Mouse (Mus musculus): ENCODE data around the gene Ankrd55.

DNA sequence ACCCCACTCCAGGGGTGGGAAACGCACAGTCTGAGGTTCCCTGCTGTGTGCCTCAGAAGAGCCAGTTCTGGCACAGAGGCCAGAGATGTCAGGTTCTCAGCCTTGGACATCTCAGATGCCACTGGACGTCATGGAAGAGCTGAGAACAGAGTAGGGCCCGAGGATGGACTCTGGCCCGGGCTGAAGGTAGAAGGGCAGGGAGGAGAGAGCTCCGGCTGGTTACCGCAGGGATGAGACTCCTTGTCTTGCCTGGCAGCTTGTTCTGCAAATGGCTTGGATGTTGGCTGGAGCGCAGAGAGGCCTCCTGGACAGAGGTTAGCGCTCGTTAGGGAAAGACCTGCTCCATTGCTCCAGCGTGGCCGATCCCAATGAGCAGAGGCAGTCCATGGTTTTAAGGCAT lies 57.8 kb downstream of the Ankrd55 start:
- no peak for TF ChIP-seq JUND (IDR thresholded peaks at IDR 0.05; ENCODE audit: low read depth, low read length)
- no peak for TF ChIP-seq RAD21 (IDR thresholded peaks at IDR 0.05; ENCODE audit: low read depth, low read length)
- TF ChIP-seq GABPA (IDR thresholded peaks at IDR 0.05; ENCODE audit: low read depth, low read length) = no peak
- no peak for TF ChIP-seq CHD2 (IDR thresholded peaks at IDR 0.05; ENCODE audit: low read length)
- no peak for TF ChIP-seq CTCF (IDR thresholded peaks at IDR 0.05 in 2 of 3, conservative IDR thresholded peaks at IDR 0.05 in 1 of 3; ENCODE audit: control insufficient read depth in 1 of 3, insufficient read depth in 1 of 3, low read depth in 2 of 3, low read length in 3 of 3, poor library complexity in 1 of 3, severe bottlenecking in 1 of 3)
